Mouse (Mus musculus): ENCODE measurements around the gene Hoxa7. TPM values are rescaled to one million over a fixed set of nuclear protein-coding genes. Genes with fewer than 3 reads are reported as not detected.

Hoxa7 gene
- total RNA-seq, 1 experiment = 0.89 TPM

GRCm38 (mm10) chr6:52267691-52268090 is 46.0 kb upstream of the Hoxa7 start:
- H3K4me1 ChIP-seq (ENCODE audit: control insufficient read depth in 2 of 2, insufficient read depth in 2 of 2, low read length in 2 of 2, poor library complexity in 1 of 2) = no peaks in the 10 kb centered on the region

GRCm38 (mm10) chr6:52267221-52267620 is 45.6 kb upstream of the Hoxa7 start:
- H3K27ac ChIP-seq (ENCODE audit: insufficient read depth, low read depth, low read length, poor library complexity, severe bottlenecking) = no peak overlapping the region
- no peak for TF ChIP-seq CHD2 (IDR thresholded peaks at IDR 0.05; ENCODE audit: low read depth, low read length)
- TF ChIP-seq ZC3H11A (IDR thresholded peaks at IDR 0.05; ENCODE audit: borderline replicate concordance, low read depth, low read length) = no peak
- no peak for TF ChIP-seq HCFC1 (IDR thresholded peaks at IDR 0.05; ENCODE audit: borderline replicate concordance, insufficient read depth, low read length)
- DNase-seq (ENCODE audit: low read depth, low spot score) = no peak
- no peaks in the 10 kb centered on the region for H3K36me3 ChIP-seq (ENCODE audit: control insufficient read depth, insufficient read depth, low read length, poor library complexity, severe bottlenecking)
- no peak overlapping the region for H3K4me3 ChIP-seq (ENCODE audit: insufficient read depth in 1 of 2, low read depth in 1 of 2, low read length in 2 of 2, poor library complexity in 1 of 2, severe bottlenecking in 1 of 2)
- in situ Hi-C loops (cut with MboI; ENCODE audit: low sequenced_read_pairs in 2 of 2, unreplicated experiment in 2 of 2) = loop anchor here in 1 of 2 experiments (5.0 to 25.0 kb wide), 2 partner anchors 45 to 1020 kb away; partner anchors contain the start of genes Creb5 and Evx1
- H3K4me1 ChIP-seq (ENCODE audit: control insufficient read depth in 2 of 2, insufficient read depth in 2 of 2, low read length in 2 of 2, poor library complexity in 1 of 2) = no peaks in the 10 kb centered on the region
- H3K9ac ChIP-seq (ENCODE audit: insufficient read depth, low read depth, low read length, poor library complexity, severe bottlenecking) = no peak overlapping the region
- no peaks in the 10 kb centered on the region for H3K9me3 ChIP-seq (ENCODE audit: control insufficient read depth, insufficient read depth, low read depth, low read length)

More at GRCm38 (mm10) chr6:52267691-52268090, 46.0 kb upstream of the Hoxa7 start:
- Histone ChIP-seq H3K36me3 (ENCODE audit: control insufficient read depth, insufficient read depth, low read length, poor library complexity, severe bottlenecking) (no peaks in the 10 kb centered on the region), H3K27ac (ENCODE audit: insufficient read depth, low read depth, low read length, poor library complexity, severe bottlenecking) (no peak overlapping the region), H3K9ac (ENCODE audit: insufficient read depth, low read depth, low read length, poor library complexity, severe bottlenecking) (no peak overlapping the region), H3K4me3 (ENCODE audit: insufficient read depth in 1 of 2, low read depth in 1 of 2, low read length in 2 of 2, poor library complexity in 1 of 2, severe bottlenecking in 1 of 2) (no peak overlapping the region), H3K9me3 (ENCODE audit: control insufficient read depth, insufficient read depth, low read depth, low read length) (no peaks in the 10 kb centered on the region)
- in situ Hi-C loops (cut with MboI; ENCODE audit: low sequenced_read_pairs in 2 of 2, unreplicated experiment in 2 of 2) = loop anchor here in 1 of 2 experiments (5.0 to 25.0 kb wide), 2 partner anchors 45 to 1020 kb away; partner anchors contain the start of genes Creb5 and Evx1
- TF ChIP-seq CHD2 (IDR thresholded peaks at IDR 0.05; ENCODE audit: low read depth, low read length) (no peak), ZNF384 (IDR thresholded peaks at IDR 0.05; ENCODE audit: low read depth, low read length) (no peak), ZC3H11A (IDR thresholded peaks at IDR 0.05; ENCODE audit: borderline replicate concordance, low read depth, low read length) (no peak), HCFC1 (IDR thresholded peaks at IDR 0.05; ENCODE audit: borderline replicate concordance, insufficient read depth, low read length) (no peak), MAFK (IDR thresholded peaks at IDR 0.05; ENCODE audit: insufficient read depth, low read depth, low read length) (no peak)
- no peak for DNase-seq (ENCODE audit: low read depth, low spot score)

- no peak overlapping the region for H3K9ac ChIP-seq (ENCODE audit: insufficient read depth, low read depth, low read length, poor library complexity, severe bottlenecking)
- no peaks in the 10 kb centered on the region for H3K9me3 ChIP-seq (ENCODE audit: control insufficient read depth, insufficient read depth, low read depth, low read length)
- no peaks in the 10 kb centered on the region for H3K4me1 ChIP-seq (ENCODE audit: control insufficient read depth in 2 of 2, insufficient read depth in 2 of 2, low read length in 2 of 2, poor library complexity in 1 of 2)
- DNase-seq (ENCODE audit: low read depth, low spot score) = no peak
- in situ Hi-C loops (cut with MboI; ENCODE audit: low sequenced_read_pairs in 2 of 2, unreplicated experiment in 2 of 2) = loop anchor here in 1 of 2 experiments (5.0 to 25.0 kb wide), 2 partner anchors 46 to 1021 kb away; partner anchors contain the start of genes Creb5 and Evx1
- TF ChIP-seq ZNF384 (IDR thresholded peaks at IDR 0.05; ENCODE audit: low read depth, low read length) (no peak), ZC3H11A (IDR thresholded peaks at IDR 0.05; ENCODE audit: borderline replicate concordance, low read depth, low read length) (no peak), HCFC1 (IDR thresholded peaks at IDR 0.05; ENCODE audit: borderline replicate concordance, insufficient read depth, low read length) (no peak), MAFK (IDR thresholded peaks at IDR 0.05; ENCODE audit: insufficient read depth, low read depth, low read length) (no peak), CHD2 (IDR thresholded peaks at IDR 0.05; ENCODE audit: low read depth, low read length) (no peak)
- H3K4me3 ChIP-seq (ENCODE audit: insufficient read depth in 1 of 2, low read depth in 1 of 2, low read length in 2 of 2, poor library complexity in 1 of 2, severe bottlenecking in 1 of 2) = no peak overlapping the region
- no peaks in the 10 kb centered on the region for H3K36me3 ChIP-seq (ENCODE audit: control insufficient read depth, insufficient read depth, low read length, poor library complexity, severe bottlenecking)
- no peak overlapping the region for H3K27ac ChIP-seq (ENCODE audit: insufficient read depth, low read depth, low read length, poor library complexity, severe bottlenecking)
These were observed 45.0 kb upstream of the Hoxa7 start for GRCm38 (mm10) chr6:52266666-52266985.

GRCm38 (mm10) chr6:52265913-52266665 is 44.4 kb upstream of the Hoxa7 start:
- no peak for DNase-seq (ENCODE audit: low read depth, low spot score)
- no peaks in the 10 kb centered on the region for H3K36me3 ChIP-seq (ENCODE audit: control insufficient read depth, insufficient read depth, low read length, poor library complexity, severe bottlenecking)
- no peaks in the 10 kb centered on the region for H3K4me1 ChIP-seq (ENCODE audit: control insufficient read depth in 2 of 2, insufficient read depth in 2 of 2, low read length in 2 of 2, poor library complexity in 1 of 2)
- no peak overlapping the region for H3K27ac ChIP-seq (ENCODE audit: insufficient read depth, low read depth, low read length, poor library complexity, severe bottlenecking)
- TF ChIP-seq HCFC1 (IDR thresholded peaks at IDR 0.05; ENCODE audit: borderline replicate concordance, insufficient read depth, low read length) (no peak), CHD2 (IDR thresholded peaks at IDR 0.05; ENCODE audit: low read depth, low read length) (no peak), ZNF384 (IDR thresholded peaks at IDR 0.05; ENCODE audit: low read depth, low read length) (no peak), ZC3H11A (IDR thresholded peaks at IDR 0.05; ENCODE audit: borderline replicate concordance, low read depth, low read length) (no peak), MAFK (IDR thresholded peaks at IDR 0.05; ENCODE audit: insufficient read depth, low read depth, low read length) (no peak)
- in situ Hi-C loops (cut with MboI; ENCODE audit: low sequenced_read_pairs in 2 of 2, unreplicated experiment in 2 of 2) = loop anchor here in 1 of 2 experiments (5.0 to 25.0 kb wide), 2 partner anchors 46 to 1021 kb away; partner anchors contain the start of genes Creb5 and Evx1
- H3K9me3 ChIP-seq (ENCODE audit: control insufficient read depth, insufficient read depth, low read depth, low read length) = no peaks in the 10 kb centered on the region
- no peak overlapping the region for H3K9ac ChIP-seq (ENCODE audit: insufficient read depth, low read depth, low read length, poor library complexity, severe bottlenecking)
- no peak overlapping the region for H3K4me3 ChIP-seq (ENCODE audit: insufficient read depth in 1 of 2, low read depth in 1 of 2, low read length in 2 of 2, poor library complexity in 1 of 2, severe bottlenecking in 1 of 2)

All from ES-E14 (cell line).